Mouse (Mus musculus) cortical plate, adult 2 months (tissue): Measurements from ENCODE around the gene Fam81b.

Source experiments
- CTCF ChIP-seq: fragments of 200-500 bp; IDR thresholded peaks from 2 replicates; pipeline ENCODE4 v1.5.1; 2011; ENCODE audit warnings: mild to moderate bottlenecking, control low read depth, low read length; ENCODE audit not compliant: insufficient read depth; ENCODE audit errors: extremely low read depth
- POLR2A ChIP-seq: fragments of 200-500 bp; IDR thresholded peaks from 2 replicates; pipeline ENCODE4 v1.6.1; 2011; ENCODE audit warnings: mild to moderate bottlenecking, low read length, control low read depth; ENCODE audit not compliant: insufficient read depth; ENCODE audit errors: extremely low read depth

GRCm38 (mm10) chr13:76214928-76215327 lies 89.9 kb downstream of the Fam81b start:
- TF ChIP-seq CTCF (no peak), POLR2A (no peak)
